Mouse (Mus musculus): ENCODE results near the gene Acox3. TPM values are rescaled to one million over a fixed set of nuclear protein-coding genes. Genes with fewer than 3 reads are reported as not detected.

Gene Acox3
- polyA plus RNA-seq, 1 experiment from 2014 or later: 15.0 TPM

DNA sequence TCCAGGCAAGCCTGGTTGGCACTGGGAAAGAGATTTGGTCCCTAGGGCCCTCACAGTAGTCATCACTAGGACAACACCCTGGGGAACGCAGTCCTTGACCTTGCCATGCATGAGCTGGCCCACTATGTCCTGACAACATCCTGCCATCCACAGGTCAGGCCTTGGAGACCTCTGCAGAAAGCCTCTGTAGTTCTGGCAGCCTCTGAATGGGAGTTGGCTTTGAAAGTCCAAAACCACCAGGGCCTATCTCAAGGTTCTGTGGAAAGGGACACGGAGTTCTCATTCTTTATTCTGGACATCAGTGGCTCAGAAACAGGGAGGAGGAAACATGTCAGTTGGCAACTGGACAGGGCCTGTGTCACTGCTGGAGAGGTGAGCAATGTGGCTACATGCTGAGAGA is 53.2 kb downstream of the Acox3 start:
- Histone ChIP-seq H3K27ac (no peak overlapping the region), H3K4me1 (replicated peaks; ENCODE audit: insufficient read depth, low read length) (no peaks in the 10 kb centered on the region), H3K9ac (ENCODE audit: low read depth, low read length) (no peak overlapping the region), H3K27me3 (ENCODE audit: insufficient read depth, low read length) (no peaks in the 10 kb centered on the region), H3K4me2 (ENCODE audit: low read length) (no peak overlapping the region), H3K36me3 (ENCODE audit: insufficient read depth, low read length) (no peaks in the 10 kb centered on the region), H3K4me3 (replicated peaks; ENCODE audit: low read depth, low read length) (no peak overlapping the region), H3K9me3 (replicated peaks; ENCODE audit: low read length) (no peaks in the 10 kb centered on the region)
- TF ChIP-seq CTCF (IDR thresholded peaks at IDR 0.05; ENCODE audit: low read depth): no peak
- DNase-seq (ENCODE audit: low spot score): no peak
- ATAC-seq (replicated peaks; ENCODE audit: low FRiP score, low read depth): no peak
- 80% methylated on average over 2 of the region's 2 CpGs for WGBS

DNA sequence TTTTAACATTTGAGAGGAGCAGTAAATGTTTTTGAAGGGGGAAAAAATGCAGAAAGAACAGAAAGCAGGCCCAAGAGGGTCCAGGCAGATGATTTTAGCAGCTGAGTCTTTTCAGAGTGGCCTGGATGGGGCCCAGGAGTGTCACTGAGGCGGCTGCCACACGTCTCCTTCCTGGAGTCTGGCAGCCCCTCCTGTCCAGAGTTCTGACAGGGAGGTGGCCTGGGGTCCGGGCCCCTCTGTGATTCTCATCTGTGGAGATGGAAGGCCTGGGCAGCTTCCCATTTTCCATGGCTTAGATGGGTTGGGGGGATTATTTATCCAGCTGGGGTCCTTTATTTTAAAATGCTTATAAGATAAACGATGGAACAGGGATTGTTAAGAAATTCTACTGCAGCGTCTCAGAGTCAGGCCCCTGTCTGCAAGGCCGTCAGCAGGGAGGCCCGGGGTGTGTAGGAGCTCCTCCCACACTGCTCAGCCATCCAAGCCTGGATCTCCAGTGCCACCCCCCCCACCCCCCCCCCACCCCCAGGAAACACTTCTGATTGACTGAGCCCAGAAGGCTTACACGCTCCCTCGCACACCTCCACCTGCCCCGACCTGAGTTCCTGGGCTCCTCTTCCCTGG is 59.2 kb downstream of the Acox3 start:
- Histone ChIP-seq H3K4me1 (replicated peaks; ENCODE audit: insufficient read depth, low read length) (no peaks in the 10 kb centered on the region), H3K4me3 (replicated peaks; ENCODE audit: low read depth, low read length) (no peak overlapping the region), H3K4me2 (ENCODE audit: low read length) (no peak overlapping the region), H3K27me3 (ENCODE audit: insufficient read depth, low read length) (no peaks in the 10 kb centered on the region), H3K9me3 (replicated peaks; ENCODE audit: low read length) (no peaks in the 10 kb centered on the region), H3K36me3 (ENCODE audit: insufficient read depth, low read length) (no peaks in the 10 kb centered on the region), H3K9ac (ENCODE audit: low read depth, low read length) (no peak overlapping the region), H3K27ac (peak overlapping the region; percentile 6; the same call in 1 of the 2 replicates)
- DNase-seq (ENCODE audit: low spot score) (peak; percentile 80), ATAC-seq (replicated peaks; ENCODE audit: low FRiP score, low read depth) (peak; percentile 78)
- TF ChIP-seq CTCF (IDR thresholded peaks at IDR 0.05; ENCODE audit: low read depth): no peak
- 18% methylated on average over 10 of the region's 10 CpGs for WGBS

DNA sequence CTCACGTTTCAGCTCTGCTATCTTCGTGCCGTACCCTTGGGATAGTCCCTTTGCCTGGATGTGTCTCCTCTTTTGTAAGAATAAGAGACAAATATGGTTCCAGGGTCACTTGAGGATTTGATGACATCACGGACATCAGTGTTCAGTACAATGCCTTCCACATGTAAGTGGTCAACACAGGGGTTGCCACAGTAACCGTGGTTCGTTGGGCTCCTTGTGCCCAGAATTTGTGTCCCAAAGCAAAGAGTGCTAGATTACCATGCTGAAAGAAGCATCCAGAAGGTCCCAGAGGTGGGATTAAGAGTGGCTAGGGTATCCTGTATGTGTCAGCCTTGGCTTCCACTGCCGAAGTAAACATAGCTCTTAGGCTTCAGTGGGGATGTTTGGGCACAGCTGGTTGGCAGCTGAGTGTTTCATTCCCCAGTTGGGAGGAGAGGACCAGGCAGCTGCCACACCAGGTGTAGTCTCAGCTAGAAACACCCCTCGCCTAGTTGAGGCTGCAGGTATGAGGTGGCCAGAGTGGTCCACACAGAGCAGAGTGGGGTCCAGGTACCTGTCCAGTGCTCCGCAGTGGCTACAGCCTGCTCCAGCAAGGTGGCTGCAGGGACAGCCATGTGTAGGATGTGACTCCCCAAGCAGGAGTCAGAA is 60.7 kb downstream of the Acox3 start:
- no peak overlapping the region for H3K4me3 ChIP-seq (replicated peaks; ENCODE audit: low read depth, low read length)
- no peaks in the 10 kb centered on the region for H3K27me3 ChIP-seq (ENCODE audit: insufficient read depth, low read length)
- no peak overlapping the region for H3K9ac ChIP-seq (ENCODE audit: low read depth, low read length)
- H3K4me2 ChIP-seq (ENCODE audit: low read length): no peak overlapping the region
- DNase-seq (ENCODE audit: low spot score) (no peak), ATAC-seq (replicated peaks; ENCODE audit: low FRiP score, low read depth) (no peak)
- TF ChIP-seq CTCF (IDR thresholded peaks at IDR 0.05; ENCODE audit: low read depth): no peak
- H3K4me1 ChIP-seq (replicated peaks; ENCODE audit: insufficient read depth, low read length): no peaks in the 10 kb centered on the region; the same call in none of the 2 replicates
- WGBS: 85% methylated on average over 9 of the region's 9 CpGs
- no peaks in the 10 kb centered on the region for H3K36me3 ChIP-seq (ENCODE audit: insufficient read depth, low read length)
- no peak overlapping the region for H3K27ac ChIP-seq
- no peaks in the 10 kb centered on the region for H3K9me3 ChIP-seq (replicated peaks; ENCODE audit: low read length)

DNA sequence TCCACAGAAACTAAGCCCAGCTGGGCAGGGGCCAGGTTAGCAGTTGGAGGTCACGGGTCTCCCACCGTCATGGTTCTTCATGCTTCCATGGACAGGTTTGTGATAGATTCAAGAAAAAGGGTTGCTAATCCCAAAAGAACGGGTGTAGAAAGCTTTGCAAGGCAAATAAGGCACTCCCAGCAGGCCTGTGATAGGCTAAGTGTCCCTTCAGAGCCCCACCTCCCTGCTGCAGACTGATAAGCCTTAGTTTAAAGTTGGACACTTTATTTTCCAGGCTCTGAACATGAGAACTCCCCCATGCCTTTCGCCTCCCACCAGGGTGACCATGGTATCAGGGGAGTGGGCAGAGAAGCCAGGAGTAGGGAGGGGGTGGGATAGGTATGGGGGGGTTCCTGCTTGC is 61.2 kb downstream of the Acox3 start:
- Histone ChIP-seq H3K4me3 (replicated peaks; ENCODE audit: low read depth, low read length) (no peak overlapping the region), H3K27me3 (ENCODE audit: insufficient read depth, low read length) (no peaks in the 10 kb centered on the region), H3K27ac (no peak overlapping the region), H3K9ac (ENCODE audit: low read depth, low read length) (no peak overlapping the region), H3K4me1 (replicated peaks; ENCODE audit: insufficient read depth, low read length) (no peaks in the 10 kb centered on the region; the same call in none of the 2 replicates), H3K36me3 (ENCODE audit: insufficient read depth, low read length) (no peaks in the 10 kb centered on the region), H3K9me3 (replicated peaks; ENCODE audit: low read length) (no peaks in the 10 kb centered on the region), H3K4me2 (ENCODE audit: low read length) (no peak overlapping the region)
- peak; percentile 52 for DNase-seq (ENCODE audit: low spot score)
- no peak for TF ChIP-seq CTCF (IDR thresholded peaks at IDR 0.05; ENCODE audit: low read depth)
- WGBS: 37% methylated on average over 4 of the region's 4 CpGs
- no peak for ATAC-seq (replicated peaks; ENCODE audit: low FRiP score, low read depth)

DNA sequence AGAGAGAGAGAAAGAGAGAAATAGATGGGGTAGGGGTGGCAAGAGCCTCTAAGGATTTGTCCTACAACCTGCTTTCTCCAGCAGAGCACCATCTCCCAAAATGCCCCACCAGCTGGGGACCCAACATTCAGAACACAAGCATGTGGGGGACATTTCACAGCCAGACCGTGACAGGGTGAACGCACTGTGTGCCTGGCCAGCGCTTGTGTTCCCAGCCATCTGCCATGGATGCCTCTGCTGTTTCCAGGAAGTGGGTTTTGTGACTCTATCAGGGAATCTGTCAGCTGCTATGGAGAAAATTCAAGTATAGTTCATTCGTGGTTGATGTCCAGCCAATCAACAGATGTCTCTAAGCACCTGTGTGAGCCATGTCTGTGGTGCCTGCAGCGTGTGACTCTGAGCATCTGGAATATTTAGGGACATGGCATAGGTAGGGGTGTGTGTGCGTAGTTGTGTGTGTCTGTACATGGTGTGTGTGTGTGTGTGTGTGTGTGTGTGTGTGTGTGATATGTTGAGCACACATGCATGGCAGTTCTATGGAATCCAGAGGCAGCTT is 63.2 kb downstream of the Acox3 start:
- Histone ChIP-seq H3K4me1 (replicated peaks; ENCODE audit: insufficient read depth, low read length) (no peaks in the 10 kb centered on the region; the same call in none of the 2 replicates), H3K27ac (no peak overlapping the region), H3K36me3 (ENCODE audit: insufficient read depth, low read length) (no peaks in the 10 kb centered on the region), H3K27me3 (ENCODE audit: insufficient read depth, low read length) (no peaks in the 10 kb centered on the region), H3K9me3 (replicated peaks; ENCODE audit: low read length) (no peaks in the 10 kb centered on the region), H3K4me3 (replicated peaks; ENCODE audit: low read depth, low read length) (no peak overlapping the region), H3K9ac (ENCODE audit: low read depth, low read length) (no peak overlapping the region), H3K4me2 (ENCODE audit: low read length) (no peak overlapping the region)
- ATAC-seq (replicated peaks; ENCODE audit: low FRiP score, low read depth): no peak
- no peak for TF ChIP-seq CTCF (IDR thresholded peaks at IDR 0.05; ENCODE audit: low read depth)
- WGBS: 87% methylated on average over 6 of the region's 6 CpGs
- DNase-seq (ENCODE audit: low spot score): no peak

DNA sequence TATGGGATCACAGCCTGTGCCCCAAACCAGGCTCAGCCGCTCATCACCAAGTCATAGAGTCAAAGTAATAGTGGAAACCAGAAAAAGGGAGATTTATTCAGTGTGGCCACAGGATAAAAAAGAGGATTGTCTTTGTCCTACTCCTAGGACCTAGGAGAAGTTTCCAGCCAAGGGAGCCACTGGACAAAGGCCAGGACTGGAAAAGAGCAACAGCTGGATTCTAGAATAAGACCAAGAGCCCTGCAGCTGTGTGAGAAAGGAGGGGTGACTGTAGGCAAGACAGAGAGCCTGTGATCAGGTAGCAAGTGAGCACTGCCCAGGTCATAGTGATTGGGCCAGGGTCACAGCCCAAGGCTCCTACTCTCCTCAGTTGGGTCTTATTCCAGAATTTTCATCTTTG is 64.1 kb downstream of the Acox3 start:
- no peak for ATAC-seq (replicated peaks; ENCODE audit: low FRiP score, low read depth)
- no peak overlapping the region for H3K27ac ChIP-seq
- H3K9me3 ChIP-seq (replicated peaks; ENCODE audit: low read length): no peaks in the 10 kb centered on the region
- H3K4me1 ChIP-seq (replicated peaks; ENCODE audit: insufficient read depth, low read length): no peaks in the 10 kb centered on the region; the same call in none of the 2 replicates
- TF ChIP-seq CTCF (IDR thresholded peaks at IDR 0.05; ENCODE audit: low read depth): no peak
- H3K27me3 ChIP-seq (ENCODE audit: insufficient read depth, low read length): no peaks in the 10 kb centered on the region
- no peak overlapping the region for H3K4me2 ChIP-seq (ENCODE audit: low read length)
- H3K36me3 ChIP-seq (ENCODE audit: insufficient read depth, low read length): no peaks in the 10 kb centered on the region
- peak; percentile 31 for DNase-seq (ENCODE audit: low spot score)
- WGBS: 64% methylated on average over 1 of the region's 1 CpGs
- H3K4me3 ChIP-seq (replicated peaks; ENCODE audit: low read depth, low read length): no peak overlapping the region
- no peak overlapping the region for H3K9ac ChIP-seq (ENCODE audit: low read depth, low read length)
